Mouse (Mus musculus) liver, embryonic 14.5 days (tissue): Measurements from ENCODE around the gene Carmil1. TPM values are rescaled to one million over a fixed set of nuclear protein-coding genes. Genes with fewer than 3 reads are reported as not detected.

Source experiments
- ATAC-seq: fragments of 200-750 bp; cut with Nextera tagmentation; 2 replicates; pipeline ENCODE4 v1.8.0; 2017; ENCODE audit warnings: moderate number of reproducible peaks, mild to moderate bottlenecking, moderate library complexity; ENCODE audit not compliant: insufficient read depth
- DNase-seq, 3 experiments: peaks; one replicate each; pipeline ENCODE4 v3.0.0-alpha.2; 2012 to 2013; ENCODE audit warnings: low read depth in 3 of 3, low spot score in 3 of 3
- H3K27ac ChIP-seq: fragments of 300-500 bp; sonication (generic); 2 replicates; pipeline ENCODE4 v1.5.1; 2014; ENCODE audit warnings: moderate library complexity, mild to moderate bottlenecking, control low read depth, inconsistent platforms
- H3K27me3 ChIP-seq: fragments of 300-500 bp; sonication (generic); 2 replicates; pipeline ENCODE4 v1.6.1; 2014; ENCODE audit warnings: mild to moderate bottlenecking, low read length, moderate library complexity; ENCODE audit not compliant: control insufficient read depth, insufficient read depth
- H3K36me3 ChIP-seq: fragments of 300-500 bp; sonication (generic); replicated peaks from 2 replicates; pipeline ENCODE4 v1.6.1; 2014; ENCODE audit warnings: low read depth; ENCODE audit not compliant: control insufficient read depth, insufficient read depth
- H3K4me1 ChIP-seq, 2 experiments: fragments of 200-500 bp in 1 of 2; fragments of 300-500 bp in 1 of 2; sonication (generic) in 1 of 2; replicated peaks; 2 replicates each; pipeline ENCODE4 v1.6.1; 2012 to 2014; ENCODE audit warnings: antibody characterized with exemption in 1 of 2, inconsistent platforms in 1 of 2, low read length in 1 of 2; ENCODE audit not compliant: control insufficient read depth in 2 of 2, insufficient read depth in 2 of 2
- H3K4me2 ChIP-seq: fragments of 300-500 bp; sonication (generic); 2 replicates; pipeline ENCODE4 v1.6.1; 2014; ENCODE audit warnings: low read depth, mild to moderate bottlenecking, control low read depth, moderate library complexity
- H3K4me3 ChIP-seq, 2 experiments: fragments of 200-500 bp in 1 of 2; fragments of 300-500 bp in 1 of 2; sonication (generic) in 1 of 2; 2 replicates each; pipeline ENCODE4 v1.5.1; 2012 to 2014; ENCODE audit warnings: low read depth in 2 of 2, low read length in 2 of 2, mild to moderate bottlenecking in 2 of 2, control low read depth in 1 of 2, inconsistent platforms in 1 of 2, moderate library complexity in 1 of 2; ENCODE audit not compliant: insufficient read depth in 1 of 2
- H3K9ac ChIP-seq: fragments of 300-500 bp; sonication (generic); replicated peaks from 2 replicates; pipeline ENCODE4 v1.6.1; 2014; ENCODE audit warnings: mild to moderate bottlenecking, control low read depth, moderate library complexity
- H3K9me3 ChIP-seq: fragments of 300-500 bp; sonication (generic); 2 replicates; pipeline ENCODE4 v1.6.1; 2016; ENCODE audit warnings: low read length, mixed read lengths; ENCODE audit not compliant: control insufficient read depth
- CTCF ChIP-seq: IDR thresholded peaks from 2 replicates; pipeline ENCODE4 v1.5.1; 2016; ENCODE audit warnings: antibody characterized with exemption, low read depth, control low read depth
- EP300 ChIP-seq: IDR thresholded peaks from 2 replicates; pipeline ENCODE4 v1.6.1; 2016; ENCODE audit warnings: antibody characterized with exemption, low read depth
- WGBS: fragments of 180-500 bp; shearing (Covaris S2); extraction: QIAGEN DNeasy Blood & Tissue Kit; methylation state at CpG from one replicate; pipeline ENCODE4 v1.1.7; 2014; ENCODE audit not compliant: insufficient replicate concordance; 5-methylcytosine and 5-hydroxymethylcytosine counted together
- polyA plus RNA-seq, 2 experiments: library from polyadenylated mRNA; depleted of rRNA in 1 of 2; stranded (reverse) in 1 of 2; unstranded in 1 of 2; fragments of >200 nt; fragmentation: Nextera tagmentation in 1 of 2; extraction: Ambion mirVana in 1 of 2; gene quantifications; 2 replicates each; pipeline versions ENCODE4 v1.2.1 to v1.2.3; 2012 to 2014

Gene Carmil1
- polyA plus RNA-seq, 2 experiments = 1.8 to 4.2 TPM

DNA sequence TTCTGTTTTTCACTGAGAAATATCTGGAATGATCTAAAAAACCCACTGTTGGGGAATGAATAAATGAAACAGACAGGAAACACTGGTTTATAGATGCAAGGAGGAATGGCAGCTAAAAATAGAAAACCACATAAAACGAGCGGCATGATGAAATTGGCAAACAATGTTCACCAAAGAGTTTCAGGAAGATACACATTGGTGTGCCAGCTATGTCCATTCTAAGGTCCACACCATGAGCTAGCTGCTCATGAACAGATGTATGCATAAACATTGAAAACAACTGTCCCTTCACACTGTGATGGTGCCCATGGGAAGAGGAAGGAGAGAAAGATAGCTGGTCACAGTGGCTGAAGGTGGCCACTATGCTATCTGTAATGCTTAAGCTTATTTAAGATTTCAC, 229.1 kb downstream of the Carmil1 start:
- WGBS = 33% methylated on average over 2 of the region's 2 CpGs
- H3K9me3 ChIP-seq = no peaks in the 10 kb centered on the region
- H3K36me3 ChIP-seq = no peaks in the 10 kb centered on the region
- H3K4me2 ChIP-seq = no peak overlapping the region
- DNase-seq (no peak), ATAC-seq (no peak)
- H3K4me3 ChIP-seq = no peak overlapping the region
- no peaks in the 10 kb centered on the region for H3K4me1 ChIP-seq
- no peak overlapping the region for H3K9ac ChIP-seq
- no peaks in the 10 kb centered on the region for H3K27me3 ChIP-seq
- no peak overlapping the region for H3K27ac ChIP-seq
- TF ChIP-seq CTCF = no peak
- TF ChIP-seq EP300 = no peak

- H3K9ac ChIP-seq = no peak overlapping the region
- H3K9me3 ChIP-seq = no peaks in the 10 kb centered on the region
- ATAC-seq (no peak), DNase-seq (no peak)
- no peak overlapping the region for H3K4me3 ChIP-seq
- no peaks in the 10 kb centered on the region for H3K4me1 ChIP-seq
- WGBS = 65% methylated on average over 5 of the region's 5 CpGs
- H3K27me3 ChIP-seq = no peaks in the 10 kb centered on the region
- H3K4me2 ChIP-seq = no peak overlapping the region
- TF ChIP-seq EP300 (no peak), CTCF (no peak)
- H3K27ac ChIP-seq = no peak overlapping the region
- no peaks in the 10 kb centered on the region for H3K36me3 ChIP-seq
Measured at GRCm38 (mm10) chr13:24050330-24050729, 230.3 kb downstream of the Carmil1 start.

- Histone ChIP-seq H3K4me2 (no peak overlapping the region), H3K9me3 (no peaks in the 10 kb centered on the region), H3K4me1 (no peaks in the 10 kb centered on the region), H3K27me3 (no peaks in the 10 kb centered on the region), H3K36me3 (no peaks in the 10 kb centered on the region), H3K9ac (no peak overlapping the region), H3K4me3 (no peak overlapping the region), H3K27ac (no peak overlapping the region)
- no peak for DNase-seq
- no peak for ATAC-seq
- TF ChIP-seq EP300 = no peak
- no peak for TF ChIP-seq CTCF
- 79% methylated on average over 9 of the region's 9 CpGs for WGBS
Measured at GRCm38 (mm10) chr13:24049267-24050034, 231.1 kb downstream of the Carmil1 start.

DNA sequence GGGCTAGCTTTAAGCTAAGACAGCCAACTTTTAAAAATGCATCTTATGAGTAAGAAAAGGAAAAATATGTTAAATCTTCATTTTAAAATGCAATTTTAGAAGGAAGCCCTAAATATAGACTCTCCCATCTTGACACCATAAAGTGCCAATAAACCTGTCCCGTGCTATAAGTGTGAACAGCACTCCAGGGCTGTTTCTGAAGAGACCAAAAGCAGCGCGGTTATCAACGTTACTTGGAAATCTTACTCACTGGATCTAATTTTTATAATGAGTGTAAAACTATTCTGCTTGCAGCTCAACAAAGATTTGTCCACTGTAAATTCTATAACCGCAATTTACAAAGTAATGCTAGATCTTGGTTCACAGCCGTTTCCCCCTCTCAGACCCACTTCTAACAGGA, 232.0 kb downstream of the Carmil1 start:
- DNase-seq = no peak
- Histone ChIP-seq H3K4me2 (no peak overlapping the region), H3K4me1 (no peaks in the 10 kb centered on the region), H3K27me3 (no peaks in the 10 kb centered on the region), H3K4me3 (no peak overlapping the region), H3K9me3 (no peaks in the 10 kb centered on the region), H3K9ac (no peak overlapping the region), H3K36me3 (no peaks in the 10 kb centered on the region), H3K27ac (no peak overlapping the region)
- TF ChIP-seq CTCF (no peak), EP300 (no peak)
- 78% methylated on average over 6 of the region's 6 CpGs for WGBS
- no peak for ATAC-seq

GRCm38 (mm10) chr13:24045271-24045670, 235.3 kb downstream of the Carmil1 start:
- ATAC-seq (no peak), DNase-seq (no peak)
- Histone ChIP-seq H3K36me3 (no peaks in the 10 kb centered on the region), H3K4me2 (no peak overlapping the region), H3K4me1 (peaks cover 0 to 6% of the 10 kb centered on the region in 2 experiments; a peak in 1 of 4 replicates), H3K4me3 (no peak overlapping the region), H3K9me3 (no peaks in the 10 kb centered on the region), H3K27ac (no peak overlapping the region), H3K27me3 (no peaks in the 10 kb centered on the region), H3K9ac (no peak overlapping the region)
- WGBS = 65% methylated on average over 3 of the region's 3 CpGs
- TF ChIP-seq EP300 = no peak
- TF ChIP-seq CTCF = no peak
